Mouse (Mus musculus) lung, embryonic 16.5 days (tissue): ENCODE measurements at regions not wholly inside any gene's neighbourhood (a gene's known extent, or its start where the extent isn't known, plus 50 kb on each side); places are given as distances from the start of the nearest gene placed in this dataset.
A peak's percentile ranks its signal among the peaks of the same experiment; 100 is the strongest.

Experiments used
- ATAC-seq: fragments of 200-750 bp; cut with Nextera tagmentation; 2 replicates; pipeline ENCODE4 v1.8.0; 2017; ENCODE audit warnings: low read depth, mild to moderate bottlenecking, moderate library complexity
- H3K27ac ChIP-seq: fragments of 300-500 bp; sonication (generic); 2 replicates; pipeline ENCODE4 v1.5.1; 2014; ENCODE audit warnings: mild to moderate bottlenecking, control low read depth, low read length
- H3K27me3 ChIP-seq: fragments of 300-500 bp; sonication (generic); 2 replicates; pipeline ENCODE4 v1.6.1; 2014; ENCODE audit warnings: low read depth, low read length, mixed read lengths; ENCODE audit not compliant: control insufficient read depth, insufficient read depth
- H3K36me3 ChIP-seq: fragments of 300-500 bp; sonication (generic); 2 replicates; pipeline ENCODE4 v1.6.1; 2014; ENCODE audit warnings: low read length; ENCODE audit not compliant: control insufficient read depth, insufficient read depth
- H3K4me1 ChIP-seq: fragments of 300-500 bp; sonication (generic); replicated peaks from 2 replicates; pipeline ENCODE4 v1.6.1; 2014; ENCODE audit warnings: low read length, mixed read lengths; ENCODE audit not compliant: control insufficient read depth, insufficient read depth
- H3K4me2 ChIP-seq: fragments of 300-500 bp; sonication (generic); 2 replicates; pipeline ENCODE4 v1.6.1; 2014; ENCODE audit warnings: low read depth, low read length, control low read depth
- H3K4me3 ChIP-seq: fragments of 300-500 bp; sonication (generic); 2 replicates; pipeline ENCODE4 v1.5.1; 2014; ENCODE audit warnings: mild to moderate bottlenecking, low read length, control low read depth
- H3K9ac ChIP-seq: fragments of 300-500 bp; sonication (generic); 2 replicates; pipeline ENCODE4 v1.6.1; 2014; ENCODE audit warnings: low read length, control low read depth
- H3K9me3 ChIP-seq: fragments of 300-500 bp; sonication (generic); 2 replicates; pipeline ENCODE4 v1.6.1; 2016; ENCODE audit warnings: low read length; ENCODE audit not compliant: control insufficient read depth
- WGBS: fragments of 180-500 bp; shearing (Covaris S2); extraction: QIAGEN DNeasy Blood & Tissue Kit; methylation state at CpG from one replicate; pipeline ENCODE4 v1.1.7; 2014; 5-methylcytosine and 5-hydroxymethylcytosine counted together

GRCm38 (mm10) chr10:96970737-96971136, 353.9 kb downstream of the Btg1 start:
- Histone ChIP-seq H3K36me3 (no peaks in the 10 kb centered on the region), H3K4me3 (no peak overlapping the region), H3K27me3 (no peaks in the 10 kb centered on the region), H3K4me2 (no peak overlapping the region), H3K4me1 (no peaks in the 10 kb centered on the region), H3K9ac (no peak overlapping the region), H3K27ac (no peak overlapping the region), H3K9me3 (no peaks in the 10 kb centered on the region)
- WGBS = 82% methylated on average over 4 of the region's 4 CpGs
- ATAC-seq = no peak

GRCm38 (mm10) chr10:96971810-96972209, 355.0 kb downstream of the Btg1 start:
- ATAC-seq = no peak
- WGBS = 65% methylated on average over 3 of the region's 3 CpGs
- no peaks in the 10 kb centered on the region for H3K36me3 ChIP-seq
- no peaks in the 10 kb centered on the region for H3K27me3 ChIP-seq
- no peaks in the 10 kb centered on the region for H3K4me1 ChIP-seq
- H3K27ac ChIP-seq = no peak overlapping the region
- H3K9ac ChIP-seq = no peak overlapping the region
- H3K4me3 ChIP-seq = no peak overlapping the region
- no peak overlapping the region for H3K4me2 ChIP-seq
- no peaks in the 10 kb centered on the region for H3K9me3 ChIP-seq

- Histone ChIP-seq H3K4me1 (no peaks in the 10 kb centered on the region), H3K27me3 (no peaks in the 10 kb centered on the region), H3K4me3 (no peak overlapping the region), H3K9ac (no peak overlapping the region), H3K9me3 (no peaks in the 10 kb centered on the region), H3K27ac (0 out of 2 replicates have a peak overlapping the region, but pooled peaks have one; percentile 36), H3K36me3 (no peaks in the 10 kb centered on the region), H3K4me2 (no peak overlapping the region)
- 57% methylated on average over 2 of the region's 2 CpGs for WGBS
- no peak for ATAC-seq
Measured at GRCm38 (mm10) chr10:96974326-96974977, 357.6 kb downstream of the Btg1 start.

GRCm38 (mm10) chr10:96976691-96977090, 359.9 kb downstream of the Btg1 start:
- Histone ChIP-seq H3K36me3 (no peaks in the 10 kb centered on the region), H3K9ac (no peak overlapping the region), H3K4me2 (no peak overlapping the region), H3K27ac (no peak overlapping the region), H3K27me3 (no peaks in the 10 kb centered on the region), H3K4me1 (no peaks in the 10 kb centered on the region), H3K9me3 (no peaks in the 10 kb centered on the region), H3K4me3 (no peak overlapping the region)
- ATAC-seq = no peak

- WGBS = 76% methylated on average over 3 of the region's 3 CpGs
- Histone ChIP-seq H3K27me3 (no peaks in the 10 kb centered on the region), H3K4me3 (no peak overlapping the region), H3K4me2 (no peak overlapping the region), H3K27ac (no peak overlapping the region), H3K36me3 (no peaks in the 10 kb centered on the region), H3K4me1 (no peaks in the 10 kb centered on the region), H3K9ac (no peak overlapping the region), H3K9me3 (no peaks in the 10 kb centered on the region)
- no peak for ATAC-seq
Measured at GRCm38 (mm10) chr10:96980494-96980831, 363.7 kb downstream of the Btg1 start.

- no peak for ATAC-seq
- Histone ChIP-seq H3K4me3 (no peak overlapping the region), H3K9me3 (no peaks in the 10 kb centered on the region), H3K9ac (no peak overlapping the region), H3K27me3 (no peaks in the 10 kb centered on the region), H3K4me2 (no peak overlapping the region), H3K36me3 (no peaks in the 10 kb centered on the region), H3K27ac (no peak overlapping the region), H3K4me1 (no peaks in the 10 kb centered on the region)
- 80% methylated on average over 9 of the region's 9 CpGs for WGBS
Measured at GRCm38 (mm10) chr10:96980832-96981515, 364.2 kb downstream of the Btg1 start.

GRCm38 (mm10) chr10:96981516-96981869, 364.7 kb downstream of the Btg1 start:
- Histone ChIP-seq H3K36me3 (no peaks in the 10 kb centered on the region), H3K9ac (no peak overlapping the region), H3K4me3 (no peak overlapping the region), H3K27me3 (no peaks in the 10 kb centered on the region), H3K4me2 (no peak overlapping the region), H3K27ac (no peak overlapping the region), H3K4me1 (no peaks in the 10 kb centered on the region), H3K9me3 (no peaks in the 10 kb centered on the region)
- ATAC-seq = no peak
- 81% methylated on average over 2 of the region's 2 CpGs for WGBS

- no peaks in the 10 kb centered on the region for H3K27me3 ChIP-seq
Measured at GRCm38 (mm10) chr10:97000871-97001270, 384.1 kb downstream of the Btg1 start.

GRCm38 (mm10) chr10:97008873-97009272, 392.1 kb downstream of the Btg1 start:
- Histone ChIP-seq H3K27me3 (no peaks in the 10 kb centered on the region), H3K9me3 (no peaks in the 10 kb centered on the region), H3K4me1 (no peaks in the 10 kb centered on the region), H3K27ac (no peak overlapping the region), H3K9ac (no peak overlapping the region), H3K36me3 (no peaks in the 10 kb centered on the region), H3K4me3 (no peak overlapping the region), H3K4me2 (no peak overlapping the region)
- ATAC-seq = no peak

More at GRCm38 (mm10) chr10:97000871-97001270, 384.1 kb downstream of the Btg1 start:
- Histone ChIP-seq H3K36me3 (no peaks in the 10 kb centered on the region), H3K4me3 (no peak overlapping the region), H3K4me1 (no peaks in the 10 kb centered on the region), H3K9me3 (no peaks in the 10 kb centered on the region), H3K4me2 (no peak overlapping the region), H3K27ac (no peak overlapping the region), H3K9ac (no peak overlapping the region)
- ATAC-seq = no peak
